Mouse (Mus musculus): ENCODE results near the gene Stradb.

Gene Stradb

DNA sequence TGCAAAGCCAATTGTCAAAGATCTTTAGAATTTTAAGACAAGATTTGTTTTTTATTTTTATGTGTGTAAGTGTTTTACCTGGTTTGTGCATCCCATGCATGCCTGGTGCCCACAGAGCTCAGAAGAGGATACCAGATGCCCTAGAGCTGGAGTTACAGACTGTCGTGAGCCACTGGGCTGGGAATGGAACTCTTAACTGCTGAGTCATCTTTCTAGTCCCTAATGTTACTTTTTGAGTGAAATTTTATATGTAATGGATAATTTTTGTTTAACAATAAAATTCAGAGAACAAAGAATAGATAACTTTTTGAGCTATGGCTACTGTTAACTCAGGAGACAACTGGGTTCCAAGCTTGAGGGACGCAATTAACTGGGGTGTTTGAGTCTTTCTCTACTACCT lies 13.6 kb upstream of the Stradb start:
- DNase-seq (ENCODE audit: extremely low spot score, low read depth, low spot score), result no peak

DNA sequence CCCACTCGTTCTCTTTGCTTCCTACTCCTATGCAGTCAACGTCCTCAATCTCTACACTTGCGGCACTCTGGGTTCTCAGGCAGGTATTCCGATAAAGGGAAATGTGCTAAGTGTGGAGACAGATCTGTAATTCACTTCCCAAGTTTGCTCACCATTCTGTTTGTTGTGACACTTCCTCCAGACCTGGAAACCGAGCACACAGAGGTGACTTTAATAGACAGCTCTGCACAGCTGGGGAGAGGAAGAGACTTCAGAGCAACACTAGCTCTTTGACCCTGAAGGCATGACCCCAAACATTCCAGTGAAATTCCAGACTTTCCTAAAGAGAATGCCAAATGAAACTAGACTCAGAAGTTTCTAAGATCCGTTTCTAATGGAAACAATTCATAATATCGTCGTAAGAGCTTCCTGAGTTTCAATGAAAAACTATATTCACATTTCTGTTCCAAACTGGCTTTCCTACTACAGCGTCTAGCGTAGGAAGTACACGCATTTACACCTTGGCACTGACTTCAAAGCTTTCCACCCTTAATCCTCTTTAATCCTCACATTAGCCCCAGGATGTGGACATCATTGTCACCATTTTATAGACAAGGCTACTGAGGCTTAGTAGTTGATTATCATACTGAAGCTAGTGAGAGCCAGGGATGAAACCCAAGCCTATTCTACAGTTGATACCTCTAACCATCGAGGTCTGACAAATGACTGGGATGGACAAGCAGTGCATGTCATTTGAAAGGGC lies 12.0 kb upstream of the Stradb start:
- DNase-seq (ENCODE audit: extremely low spot score, low read depth, low spot score), result peak; percentile 52

DNA sequence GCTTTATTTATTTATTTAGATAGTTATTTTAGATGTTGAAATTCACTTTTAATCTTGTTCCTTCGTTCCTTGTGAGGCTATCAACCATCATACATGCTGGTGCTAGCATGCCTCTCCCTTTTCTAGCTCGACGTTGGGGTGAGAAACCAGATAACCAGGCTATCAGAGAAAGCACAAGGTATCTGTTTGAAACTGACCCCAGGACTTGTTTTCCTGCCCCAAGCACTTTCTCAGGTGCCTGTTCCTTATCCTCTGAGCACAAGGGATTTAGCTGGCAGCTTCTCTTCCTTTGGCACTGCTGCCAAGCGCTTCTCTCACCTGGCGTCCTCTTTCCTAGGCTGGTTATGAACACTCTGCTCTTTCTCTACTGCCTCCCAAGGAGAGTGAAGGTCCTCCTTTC lies 10.9 kb upstream of the Stradb start:
- DNase-seq (ENCODE audit: extremely low spot score, low read depth, low spot score), result no peak

DNA sequence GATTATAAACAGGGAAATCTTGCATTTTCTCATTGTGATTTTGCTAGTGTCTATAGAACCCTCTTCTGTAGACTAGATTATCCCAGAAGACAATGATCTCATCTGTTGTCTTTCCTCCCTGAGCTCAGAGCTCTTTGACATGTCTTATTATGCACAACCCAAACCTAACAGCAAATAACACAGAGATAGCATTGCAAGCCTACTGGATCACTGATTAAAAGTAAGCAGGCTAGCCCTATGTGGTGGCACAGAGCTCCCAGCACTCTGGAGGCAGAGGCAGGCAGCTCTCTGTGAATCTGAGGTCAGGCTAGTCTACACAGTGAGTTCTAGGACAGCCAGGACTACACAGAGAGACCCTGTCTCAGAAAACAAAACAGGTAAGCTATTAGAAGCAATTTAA lies 10.5 kb upstream of the Stradb start:
- no peak for DNase-seq (ENCODE audit: extremely low spot score, low read depth, low spot score)

DNA sequence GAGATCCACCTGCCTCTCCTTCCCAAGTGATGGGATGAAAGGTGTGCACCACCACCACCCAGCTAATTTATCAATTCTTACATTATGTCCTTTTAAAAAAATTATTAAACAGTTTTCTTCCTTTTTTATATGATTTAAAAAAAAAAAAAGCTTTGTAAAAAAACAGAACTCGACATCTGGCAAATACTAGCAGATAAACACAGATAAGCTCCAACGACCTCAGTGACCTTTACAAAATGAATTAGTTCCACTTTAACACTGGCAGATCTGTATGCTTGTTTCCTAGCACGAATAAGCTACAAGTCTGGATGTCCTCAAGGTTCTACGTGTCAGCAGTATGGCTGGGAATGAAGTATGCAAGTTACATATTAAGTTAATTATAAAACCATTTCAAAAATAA lies 5.8 kb upstream of the Stradb start:
- no peak for DNase-seq (ENCODE audit: extremely low spot score, low read depth, low spot score)

DNA sequence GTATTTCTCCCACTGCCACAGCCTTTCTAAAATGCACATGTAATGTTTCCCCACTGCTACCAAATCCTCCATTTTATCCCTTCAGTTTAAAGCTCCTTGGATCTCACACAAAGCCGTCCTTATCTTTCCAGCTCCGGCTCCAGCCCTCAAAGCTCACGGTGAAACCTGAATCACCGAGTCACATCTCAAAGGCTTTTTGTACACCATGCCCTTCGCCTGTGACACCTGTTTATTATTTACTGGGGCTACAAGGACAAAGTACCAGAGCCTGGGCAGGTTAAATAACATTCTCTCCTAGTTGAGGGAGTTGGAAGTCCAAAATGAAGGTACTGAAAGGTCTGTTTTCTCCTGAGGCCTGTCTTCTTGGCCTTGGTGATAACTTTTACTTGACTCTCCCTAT lies 3.3 kb upstream of the Stradb start:
- DNase-seq (ENCODE audit: extremely low spot score, low read depth, low spot score), result no peak

DNA sequence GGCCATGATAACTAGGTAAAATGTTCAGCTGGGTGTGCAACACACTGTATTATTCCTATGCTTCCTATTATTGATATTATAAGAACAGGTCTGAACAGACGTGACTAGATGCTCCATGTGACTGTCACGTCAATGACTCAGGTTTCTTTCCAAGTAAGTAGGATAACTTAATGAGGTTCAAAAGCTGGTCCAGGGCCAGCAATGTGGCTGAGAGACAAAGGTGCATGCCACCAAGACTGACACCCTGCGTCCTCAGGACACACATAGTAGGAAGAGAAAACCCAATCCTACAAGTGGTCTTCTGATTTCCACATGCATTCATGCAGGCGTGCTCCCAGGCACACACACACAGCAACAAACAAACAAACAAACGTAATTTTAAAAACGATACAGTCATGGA lies 2.2 kb upstream of the Stradb start:
- no peak for DNase-seq (ENCODE audit: extremely low spot score, low read depth, low spot score)

DNA sequence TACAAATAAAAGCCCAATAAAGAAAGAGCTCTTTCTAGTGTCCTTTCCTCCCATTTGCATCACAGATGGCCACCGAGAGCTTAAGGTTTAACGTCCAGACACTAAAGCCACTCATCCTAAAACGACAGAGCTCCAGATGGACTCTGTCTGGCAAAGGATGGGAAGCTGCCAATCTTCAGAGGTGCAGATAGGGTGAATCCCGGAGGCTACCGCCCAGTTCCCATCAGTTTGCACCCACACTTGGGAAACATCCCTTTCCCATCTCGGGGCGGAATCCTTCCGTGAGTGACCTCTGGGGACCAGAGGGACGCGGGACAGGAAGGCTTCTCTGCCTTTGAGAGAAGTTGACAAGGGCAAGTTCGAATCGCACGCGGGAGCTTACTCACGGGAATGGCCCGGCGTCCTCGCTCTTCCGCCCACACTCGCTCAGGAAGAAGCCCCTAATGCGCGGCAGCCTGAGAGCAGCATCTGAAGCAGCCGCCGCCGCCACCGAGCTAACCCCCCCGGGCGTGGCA lies 414 bp upstream of the Stradb start:
- DNase-seq (ENCODE audit: extremely low spot score, low read depth, low spot score), result no peak

DNA sequence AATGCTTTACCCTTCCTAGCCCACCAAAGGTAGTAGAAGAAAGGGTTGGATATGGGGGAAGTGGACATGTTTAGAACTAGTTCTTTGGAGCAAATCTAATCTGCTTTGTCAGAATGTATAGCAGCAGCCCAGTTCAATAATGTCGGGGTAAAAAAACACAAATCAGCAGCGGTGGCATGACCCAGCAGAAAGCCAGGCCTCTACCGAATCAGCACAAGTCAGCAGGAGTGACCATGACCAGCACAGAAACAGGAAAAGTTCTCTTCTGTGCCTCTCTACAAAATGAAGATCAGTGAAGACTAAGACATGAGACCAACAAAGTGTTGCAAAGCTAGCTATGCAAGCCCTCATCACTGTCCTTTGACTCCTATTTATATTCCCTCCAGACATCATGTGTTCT lies 9.0 kb downstream of the Stradb start:
- DNase-seq (ENCODE audit: extremely low spot score, low read depth, low spot score), result no peak

DNA sequence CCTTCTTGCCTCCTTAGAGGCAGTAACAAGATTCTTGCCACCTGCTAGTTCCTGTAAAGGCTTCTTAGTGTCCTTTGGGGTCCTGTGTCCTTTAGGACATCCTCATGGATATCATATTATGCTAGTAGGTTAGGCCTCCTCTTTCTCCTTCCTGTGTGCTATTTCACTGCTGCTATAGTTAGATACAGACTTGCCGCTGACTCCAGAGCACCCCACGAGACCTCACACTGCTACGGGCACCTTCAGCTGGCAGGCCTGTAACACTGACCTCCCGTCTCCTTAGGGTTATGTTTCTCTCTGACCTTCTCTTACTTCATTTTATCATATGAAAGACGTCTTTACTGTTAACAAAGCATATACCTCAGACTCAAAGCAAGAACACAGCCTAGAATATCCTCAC lies 11.3 kb downstream of the Stradb start:
- DNase-seq (ENCODE audit: extremely low spot score, low read depth, low spot score), result no peak

DNA sequence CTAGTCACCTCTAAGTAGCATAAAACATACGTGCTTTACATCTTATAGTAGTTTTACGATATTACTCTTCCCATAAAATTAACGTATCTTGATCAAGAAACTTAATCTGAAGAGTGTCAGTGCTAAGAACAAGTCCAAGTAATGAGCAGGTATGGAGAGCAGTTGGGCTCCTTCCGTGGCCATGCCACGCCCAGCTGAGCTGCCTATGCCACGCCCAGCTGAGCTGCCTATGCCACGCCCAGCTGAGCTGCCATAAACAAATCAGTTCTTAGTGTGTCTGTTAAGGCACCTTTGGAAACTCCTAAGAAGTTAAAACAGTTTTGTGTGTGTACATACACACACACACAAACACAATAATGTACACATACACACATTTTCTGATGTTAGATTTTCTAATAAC lies 19.8 kb downstream of the Stradb start:
- no peak for DNase-seq (ENCODE audit: extremely low spot score, low read depth, low spot score)

DNA sequence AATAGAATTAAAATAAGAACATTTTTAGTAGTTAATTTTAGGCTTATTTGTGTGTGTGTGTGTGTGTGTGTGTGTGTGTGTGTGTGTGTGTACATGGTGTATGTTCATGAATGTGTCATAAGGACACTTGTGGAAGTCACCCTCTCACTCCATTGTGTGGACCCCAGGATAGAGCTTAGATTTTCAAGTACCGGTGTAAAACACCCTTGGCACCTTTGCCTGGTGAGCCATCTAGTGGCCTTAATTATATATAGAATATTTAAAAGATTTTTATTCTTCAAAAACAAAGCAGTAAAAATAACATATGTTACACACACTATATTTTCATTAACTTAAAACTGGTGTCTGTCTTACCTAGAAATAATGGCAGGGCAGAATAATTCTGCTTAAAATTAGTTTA lies 20.4 kb downstream of the Stradb start:
- no peak for DNase-seq (ENCODE audit: extremely low spot score, low read depth, low spot score)

DNA sequence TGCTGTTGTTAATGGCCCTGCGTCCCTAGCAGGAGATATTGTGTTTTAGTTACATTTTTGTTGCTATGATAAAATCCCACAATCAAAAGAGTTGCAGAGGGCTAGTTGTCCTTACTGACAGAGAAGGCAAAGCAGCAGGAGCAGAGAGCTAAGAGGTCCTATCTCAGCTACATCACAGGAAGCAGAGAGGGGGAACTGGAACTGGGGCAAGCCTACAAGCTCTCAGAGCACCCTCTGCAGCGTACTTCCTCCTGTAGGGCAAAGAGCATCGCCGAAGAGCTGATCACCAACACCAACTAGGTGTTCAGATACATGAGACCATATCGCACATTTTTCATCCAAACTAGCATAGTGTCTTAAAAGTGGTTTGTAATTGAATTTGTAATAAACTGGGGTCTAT lies 22.0 kb downstream of the Stradb start:
- no peak for DNase-seq (ENCODE audit: extremely low spot score, low read depth, low spot score)

DNA sequence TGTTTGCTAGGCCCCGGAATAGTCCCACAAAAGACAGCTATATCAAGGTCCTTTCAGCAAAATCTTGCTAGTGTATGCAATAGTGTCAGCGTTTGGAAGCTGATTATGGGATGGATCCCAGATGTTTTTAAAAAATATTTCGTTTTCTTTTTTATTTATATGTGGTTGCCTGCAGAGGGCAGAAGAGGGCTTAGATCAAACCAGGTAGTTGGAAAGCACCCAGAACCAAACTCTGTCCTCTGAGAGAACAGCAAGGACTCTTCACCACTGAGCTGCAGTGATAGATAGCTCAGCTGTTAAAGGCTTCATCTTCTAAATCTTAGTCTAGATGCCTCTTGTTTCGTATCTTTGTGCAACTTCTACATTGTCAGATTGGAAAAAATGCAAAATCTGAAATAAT lies 35.9 kb downstream of the Stradb start:
- DNase-seq (ENCODE audit: extremely low spot score, low read depth, low spot score), result no peak

DNA sequence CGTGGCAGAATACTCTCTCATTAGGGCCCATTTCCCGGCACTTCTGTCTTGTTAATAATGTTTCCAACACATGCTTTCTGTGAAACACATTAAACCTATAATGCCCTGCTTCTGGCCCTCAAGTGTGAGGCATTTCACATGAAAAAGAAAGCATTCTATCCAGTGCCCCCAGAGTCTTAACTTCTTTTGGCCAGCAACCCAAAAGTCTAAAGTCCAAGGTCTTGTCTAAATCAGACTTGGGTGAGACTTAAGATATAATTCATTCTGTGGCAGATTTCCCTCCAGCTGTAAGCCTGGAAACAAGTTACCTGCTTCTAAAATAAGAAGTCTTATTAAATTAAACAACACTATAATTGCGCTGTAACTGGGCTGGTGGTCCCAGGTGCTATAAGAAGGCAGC lies 48.2 kb downstream of the Stradb start:
- DNase-seq (ENCODE audit: extremely low spot score, low read depth, low spot score), result no peak

DNA sequence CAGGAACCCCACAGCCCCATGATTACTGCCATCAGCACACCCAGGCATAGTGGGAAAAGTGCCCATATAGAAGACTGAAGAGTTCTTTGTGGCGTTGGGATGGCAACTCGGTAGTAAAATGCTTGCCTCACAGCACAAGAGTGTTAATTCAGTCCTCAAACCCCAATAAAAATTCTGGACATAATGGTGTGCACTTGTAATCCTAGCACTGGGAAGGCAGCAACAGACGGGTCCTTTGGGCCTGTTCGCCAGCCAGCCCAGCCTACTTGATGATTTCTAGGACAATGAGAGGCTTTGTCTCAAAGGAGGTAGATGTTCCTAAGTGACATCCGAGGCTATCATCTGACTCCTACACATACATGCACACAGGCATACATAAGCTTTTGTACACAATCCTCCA lies 64.4 kb downstream of the Stradb start:
- DNase-seq (ENCODE audit: extremely low spot score, low read depth, low spot score), result no peak
